16 mouse cellular contexts compared by ENCODE assay signal in genomic region chr12:38863982-38864828, GRCm38 (mm10).
DNase-seq lines count a peak whose midpoint lies in the region; ATAC-seq and TF ChIP-seq lines count a peak whose summit lies in the region.
"Had no signal": no experiment of that assay in that cellular context is flagged by ENCODE, and none has a peak within 500 bp of the region (broad histone marks: within the 10 kb centered on the region; RNA-seq: fewer than 3 reads in every experiment).

No protein-coding gene starts in this region.

- peak overlapping the region; percentile 48; the same call in 1 of the 2 replicates for H3K27ac ChIP-seq in lung, embryonic 14.5 days (ENCODE audit: low read depth)
- peak overlapping the region; percentile 93 for H3K27ac ChIP-seq in bone marrow macrophage, adult 2 months (ENCODE audit: insufficient read depth, low read depth, low read length)
- H3K27ac ChIP-seq in stomach, embryonic 15.5 days, result peak overlapping the region; percentile 31; the same call in 1 of the 2 replicates
- H3K27ac ChIP-seq: embryonic facial prominence, embryonic 10.5 days; hindbrain, embryonic 14.5 days; layer of hippocampus, adult 2 months had no signal

- no peak overlapping the region for H3K4me3 ChIP-seq in lung, embryonic 14.5 days (ENCODE audit: low read depth, low read length)
- no peak overlapping the region for H3K4me3 ChIP-seq in lung, adult 2 months (replicated peaks; ENCODE audit: extremely low read depth, low read depth, low read length)
- peak overlapping the region; percentile 49 for H3K4me3 ChIP-seq in bone marrow macrophage, adult 2 months (ENCODE audit: insufficient read depth, low read length)
- H3K4me3 ChIP-seq in stomach, embryonic 15.5 days (replicated peaks), result no peak overlapping the region
- H3K4me3 ChIP-seq: embryonic facial prominence, embryonic 10.5 days; layer of hippocampus, adult 2 months; myocyte had no signal

- no peaks in the 10 kb centered on the region for H3K9me3 ChIP-seq in lung, embryonic 14.5 days (ENCODE audit: low read depth, low read length)
- H3K9me3 ChIP-seq in stomach, embryonic 15.5 days, result no peaks in the 10 kb centered on the region
- H3K9me3 ChIP-seq: embryonic facial prominence, embryonic 10.5 days had no signal

- no peaks in the 10 kb centered on the region for H3K27me3 ChIP-seq in lung, embryonic 14.5 days (ENCODE audit: insufficient read depth, low read length)
- no peaks in the 10 kb centered on the region for H3K27me3 ChIP-seq in stomach, embryonic 15.5 days (replicated peaks)

- 34% methylated on average over 3 of the region's 3 CpGs for WGBS in lung, embryonic 14.5 days
- 29% methylated on average over 3 of the region's 3 CpGs for WGBS in lung, adult 2 months
- 31% methylated on average over 3 of the region's 3 CpGs for WGBS in stomach, embryonic 15.5 days

- peaks cover 5% of the 10 kb centered on the region; the same call in 1 of the 2 replicates for H3K4me1 ChIP-seq in lung, embryonic 14.5 days (ENCODE audit: insufficient read depth)
- H3K4me1 ChIP-seq in lung, adult 2 months (ENCODE audit: control insufficient read depth, insufficient read depth, low read length), result 0 out of 2 replicates have a peak, but pooled peaks cover 2% of the 10 kb centered on the region
- H3K4me1 ChIP-seq in bone marrow macrophage, adult 2 months (ENCODE audit: control insufficient read depth, insufficient read depth, low read length), result peaks cover 15% of the 10 kb centered on the region
- no peaks in the 10 kb centered on the region for H3K4me1 ChIP-seq in stomach, embryonic 15.5 days

- H3K36me3 ChIP-seq in lung, embryonic 14.5 days (ENCODE audit: insufficient read depth), result no peaks in the 10 kb centered on the region
- H3K36me3 ChIP-seq in stomach, embryonic 15.5 days, result no peaks in the 10 kb centered on the region

- H3K9ac ChIP-seq in lung, embryonic 14.5 days, result no peak overlapping the region
- H3K9ac ChIP-seq in stomach, embryonic 15.5 days, result no peak overlapping the region
- H3K9ac ChIP-seq: hindbrain, embryonic 14.5 days had no signal

- TF ChIP-seq POLR2A in lung, adult 2 months (IDR thresholded peaks at IDR 0.05; ENCODE audit: borderline replicate concordance, extremely low read depth, low read depth, low read length), result no peak
- no peak for TF ChIP-seq POLR2A in bone marrow macrophage, adult 2 months (IDR thresholded peaks at IDR 0.05; ENCODE audit: borderline replicate concordance, low read depth, low read length)

- no peak for TF ChIP-seq CTCF in lung, embryonic 14.5 days (IDR thresholded peaks at IDR 0.05; ENCODE audit: low read depth)
- no peak for TF ChIP-seq CTCF in lung, adult 2 months (IDR thresholded peaks at IDR 0.05; ENCODE audit: insufficient read depth, low read length)
- no peak for TF ChIP-seq CTCF in bone marrow macrophage, adult 2 months (IDR thresholded peaks at IDR 0.05; ENCODE audit: low read depth, low read length)

- H3K4me2 ChIP-seq in lung, embryonic 14.5 days, result no peak overlapping the region
- no peak overlapping the region for H3K4me2 ChIP-seq in stomach, embryonic 15.5 days
- H3K4me2 ChIP-seq: hindbrain, embryonic 14.5 days; liver, embryonic 11.5 days had no signal

- peak; percentile 76 for DNase-seq in lung, embryonic 14.5 days
- DNase-seq in lung, adult 2 months, result no peak
- peak; percentile 44 for DNase-seq in lung, postnatal 10 days
- no peak for DNase-seq in neural tube, embryonic 10.5 days (ENCODE audit: extremely low spot score, low spot score)
- DNase-seq in Muller cell, postnatal 12 days (ENCODE audit: inconsistent ontology term), result no peak
- no peak for DNase-seq in cerebellum, postnatal 14 days
- DNase-seq: adrenal gland, adult 2 months; cerebellum, adult 9-11 months; heart, postnatal 10 days had no signal

- peak; percentile 88 for ATAC-seq in lung, embryonic 14.5 days (ENCODE audit: insufficient read depth)
- ATAC-seq in stomach, embryonic 15.5 days (ENCODE audit: insufficient read depth, low FRiP score, low read depth), result no peak

Comparison
In these comparisons a context has a peak if more than half of its experiments do, and no peak if none do; other contexts are left out.
1. DNase-seq: peak in lung, embryonic 14.5 days (single experiment) and lung, postnatal 10 days (single experiment); none in lung, adult 2 months (single experiment), neural tube, embryonic 10.5 days (single experiment), Muller cell, postnatal 12 days (single experiment) and cerebellum, postnatal 14 days (0 of 2).
2. H3K27ac ChIP-seq: peak in every context shown above with its lines; median percentile 93 in bone marrow macrophage, adult 2 months; 48 in lung, embryonic 14.5 days; 31 in stomach, embryonic 15.5 days.